In the genomic region with DNA sequence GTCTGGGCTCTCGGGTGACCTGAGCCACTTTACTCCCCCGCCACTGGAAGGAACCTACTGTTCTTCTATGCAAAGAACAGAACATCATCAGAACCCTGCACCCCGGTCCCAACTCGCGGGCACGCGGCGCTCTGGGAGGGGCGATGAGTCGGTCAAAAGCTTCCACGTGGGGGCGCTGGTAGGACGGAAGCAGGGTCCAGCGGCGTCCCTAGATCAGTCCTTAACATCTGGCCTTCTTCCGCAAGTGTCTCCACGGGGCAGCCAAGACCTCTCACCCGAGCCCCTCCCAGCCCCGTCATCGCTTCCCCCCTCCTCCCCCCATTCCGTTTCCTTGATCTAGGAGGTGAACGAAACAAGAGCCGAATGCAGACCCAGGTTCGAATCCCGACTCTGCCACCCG, we compare ENCODE assay signal across 7 mouse cellular contexts. TPM values are rescaled to one million over a fixed set of nuclear protein-coding genes. Genes with fewer than 3 reads are reported as not detected.
DNase-seq lines count a peak whose midpoint lies in the region; ATAC-seq lines count a peak whose summit lies in the region.

No protein-coding gene starts in this region.

- H3K4me2 ChIP-seq in intestine, embryonic 16.5 days (ENCODE audit: low read depth, low read length), result peak overlapping the region; percentile 96
- H3K4me2 ChIP-seq in limb, embryonic 13.5 days (replicated peaks), result peak overlapping the region; percentile 91
- peak overlapping the region; percentile 76 for H3K4me2 ChIP-seq in midbrain, embryonic 14.5 days (ENCODE audit: low read length)

- H3K9me3 ChIP-seq in intestine, embryonic 16.5 days (ENCODE audit: control insufficient read depth, low read length), result no peaks in the 10 kb centered on the region
- no peaks in the 10 kb centered on the region for H3K9me3 ChIP-seq in limb, embryonic 13.5 days
- no peaks in the 10 kb centered on the region for H3K9me3 ChIP-seq in midbrain, embryonic 14.5 days (ENCODE audit: control insufficient read depth, low read length)

- peak; percentile 57 for ATAC-seq in intestine, embryonic 16.5 days
- ATAC-seq in limb, embryonic 13.5 days (ENCODE audit: low FRiP score, low read depth), result 0 out of 2 replicates have a peak, but pooled peaks have one; percentile 49
- ATAC-seq in midbrain, embryonic 14.5 days (ENCODE audit: low FRiP score, low TSS enrichment), result peak; percentile 24; the same call in 1 of the 2 replicates

- no peaks in the 10 kb centered on the region for H3K36me3 ChIP-seq in intestine, embryonic 16.5 days (ENCODE audit: control insufficient read depth, insufficient read depth, low read length)
- H3K36me3 ChIP-seq in limb, embryonic 13.5 days, result no peaks in the 10 kb centered on the region
- H3K36me3 ChIP-seq in midbrain, embryonic 14.5 days (ENCODE audit: control insufficient read depth, insufficient read depth, low read length), result no peaks in the 10 kb centered on the region

- peak; percentile 75 for DNase-seq in adrenal gland, adult 8-10 months
- DNase-seq in embryo, embryonic 11.5 days (ENCODE audit: low read depth, low spot score), result peak; percentile 43
- DNase-seq in gastrocnemius, postnatal 36 days, result peak; percentile 81 to 84
- DNase-seq in midbrain, embryonic 14.5 days, result peak; percentile 68
- DNase-seq in spleen, adult 12 weeks (ENCODE audit: low spot score), result peak; percentile 70

- no peaks in the 10 kb centered on the region for H3K27me3 ChIP-seq in intestine, embryonic 16.5 days (replicated peaks; ENCODE audit: control insufficient read depth, insufficient read depth, low read length)
- H3K27me3 ChIP-seq in limb, embryonic 13.5 days, result peaks cover 6% of the 10 kb centered on the region; the same call in 1 of the 2 replicates
- peaks cover 6% of the 10 kb centered on the region; the same call in 1 of the 2 replicates for H3K27me3 ChIP-seq in midbrain, embryonic 14.5 days (ENCODE audit: control insufficient read depth, insufficient read depth, low read length)

- peaks cover 5% of the 10 kb centered on the region; the same call in 1 of the 2 replicates for H3K4me1 ChIP-seq in intestine, embryonic 16.5 days (ENCODE audit: control insufficient read depth, insufficient read depth, low read length)
- peaks cover 9% of the 10 kb centered on the region; the same call in 1 of the 2 replicates for H3K4me1 ChIP-seq in limb, embryonic 13.5 days
- H3K4me1 ChIP-seq in midbrain, embryonic 14.5 days (ENCODE audit: control insufficient read depth, insufficient read depth, low read length), result peaks cover 11% of the 10 kb centered on the region

- under 1% methylated on average over 26 of the region's 26 CpGs for WGBS in intestine, embryonic 16.5 days
- under 1% methylated on average over 26 of the region's 26 CpGs for WGBS in limb, embryonic 13.5 days
- under 1% methylated on average over 26 of the region's 26 CpGs for WGBS in midbrain, embryonic 14.5 days

- intact Hi-C loops in gastrocnemius, postnatal 36 days (cut with DNase I), result loop anchor here (2.0 to 5.0 kb wide), 2 partner anchors 39 to 262 kb away; no protein-coding TSS in a partner anchor

- peak overlapping the region; percentile 81 for H3K9ac ChIP-seq in intestine, embryonic 16.5 days (ENCODE audit: low read depth, low read length)
- H3K9ac ChIP-seq in limb, embryonic 13.5 days, result peak overlapping the region; percentile 80
- peak overlapping the region; percentile 54 for H3K9ac ChIP-seq in midbrain, embryonic 14.5 days (replicated peaks; ENCODE audit: low read length)

- H3K27ac ChIP-seq in intestine, embryonic 16.5 days (ENCODE audit: low read length), result peak overlapping the region; percentile 70
- 0 out of 2 replicates have a peak overlapping the region, but pooled peaks have one; percentile 39 for H3K27ac ChIP-seq in limb, embryonic 13.5 days
- H3K27ac ChIP-seq in midbrain, embryonic 14.5 days (replicated peaks; ENCODE audit: low read depth, low read length), result no peak overlapping the region

- H3K4me3 ChIP-seq in intestine, embryonic 16.5 days (ENCODE audit: low read length), result peak overlapping the region; percentile 71
- peak overlapping the region; percentile 65 for H3K4me3 ChIP-seq in limb, embryonic 13.5 days
- H3K4me3 ChIP-seq in midbrain, embryonic 14.5 days (replicated peaks; ENCODE audit: low read depth, low read length), result peak overlapping the region; percentile 40

RNA-seq across cellular contexts. Expression of a gene that starts 2.8 kb away (rescaled TPM):
- total RNA-seq in adrenal gland, adult 8-10 months (2022), result not detected
- total RNA-seq in gastrocnemius, postnatal 36 days (2021), result not detected
- not detected in 2 replicates for polyA plus RNA-seq in intestine, embryonic 16.5 days (2015; fragmentation: Nextera tagmentation; extraction: Ambion mirVana)
- polyA plus RNA-seq in limb, embryonic 13.5 days (2015; fragmentation: Nextera tagmentation; extraction: Ambion mirVana), result 0.15 and 0.27 TPM in 2 replicates
- not detected in 2 replicates for polyA plus RNA-seq in midbrain, embryonic 14.5 days (2014; fragmentation: Nextera tagmentation; extraction: Ambion mirVana)

RNA-seq across cellular contexts. Expression of a gene that starts 51.6 kb away (rescaled TPM):
- 10 to 100 TPM; 50.4 to 86.8 (median 73.7) TPM for total RNA-seq in adrenal gland, adult 8-10 months (2022)
- total RNA-seq in gastrocnemius, postnatal 36 days (2021), result 10 to 100 TPM; 20.8 to 25.1 TPM
- 61.1 and 64.5 TPM in 2 replicates for polyA plus RNA-seq in intestine, embryonic 16.5 days (2015; fragmentation: Nextera tagmentation; extraction: Ambion mirVana)
- polyA plus RNA-seq in limb, embryonic 13.5 days (2015; fragmentation: Nextera tagmentation; extraction: Ambion mirVana), result 68.4 and 71.9 TPM in 2 replicates
- 56.6 and 65.2 TPM in 2 replicates for polyA plus RNA-seq in midbrain, embryonic 14.5 days (2014; fragmentation: Nextera tagmentation; extraction: Ambion mirVana)
